Mouse (Mus musculus) inflammation-experienced regulatory T-cells, adult 6 months (primary cell): ENCODE measurements around the gene Zmiz1. TPM values are rescaled to one million over a fixed set of nuclear protein-coding genes. Genes with fewer than 3 reads are reported as not detected.

Experiments
- ATAC-seq: one replicate; pipeline ENCODE4 v1.8.0; 2017
- polyA plus RNA-seq, 3 experiments: library from polyadenylated mRNA; unstranded; fragments of 100-300 nt; shearing (Covaris generic); gene quantifications; one replicate each; pipeline ENCODE4 v1.2.1; 2017

Zmiz1 gene
- 10 to 100 TPM; 24.5 to 30.1 (median 26.1) TPM for polyA plus RNA-seq

GRCm38 (mm10) chr14:25459016-25459393 lies at the start of gene Zmiz1:
TSS of gene Zmiz1 (plus strand) at chr14:25459185.
- ATAC-seq = peak; percentile 59

- no peak for ATAC-seq
Observed at GRCm38 (mm10) chr14:25411848-25412527, 47.0 kb upstream of the Zmiz1 start.

DNA sequence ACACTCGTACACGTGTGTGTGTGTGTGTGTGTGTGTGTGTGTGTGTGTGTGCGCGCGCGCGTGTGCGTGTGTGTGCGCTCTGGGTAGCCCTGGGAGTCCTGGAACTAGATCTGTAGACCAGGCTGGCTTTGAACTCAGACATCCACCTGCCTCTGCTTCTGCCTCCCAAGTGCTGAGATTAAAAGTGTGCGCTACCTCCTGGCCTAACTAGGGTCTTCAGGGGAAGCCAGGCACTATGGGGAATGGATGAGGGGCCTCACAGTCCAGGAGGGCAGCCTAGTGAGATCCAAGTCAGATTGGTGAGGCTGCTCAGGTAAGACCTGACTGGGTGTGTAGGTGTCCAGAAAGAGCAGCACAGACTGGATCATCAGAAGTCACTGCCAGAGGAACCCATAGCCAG lies 46.2 kb upstream of the Zmiz1 start:
- no peak for ATAC-seq

DNA sequence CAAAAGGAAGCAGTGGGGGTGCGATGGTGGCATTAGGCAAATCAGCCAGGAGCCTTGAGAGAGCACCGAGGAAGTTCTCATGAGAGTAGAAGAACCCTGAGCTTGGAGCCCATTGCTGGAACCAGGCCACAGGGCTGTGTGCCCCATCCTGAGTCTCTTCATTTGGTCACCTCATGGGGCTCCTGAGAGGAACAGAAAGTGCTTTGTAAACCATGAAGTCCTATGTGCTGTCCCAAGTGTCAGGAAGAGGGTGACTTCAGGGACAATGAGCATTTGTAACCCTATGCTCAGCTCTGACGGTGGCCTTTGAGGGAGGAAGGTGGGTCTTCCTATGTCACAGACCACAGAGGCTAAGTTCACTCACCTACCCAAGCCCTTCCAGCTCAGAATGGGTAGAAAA lies 45.5 kb upstream of the Zmiz1 start:
- no peak for ATAC-seq

- ATAC-seq = no peak
Observed at GRCm38 (mm10) chr14:25414115-25414514, 44.9 kb upstream of the Zmiz1 start.

GRCm38 (mm10) chr14:25420001-25420690 lies 38.8 kb upstream of the Zmiz1 start:
- no peak for ATAC-seq

DNA sequence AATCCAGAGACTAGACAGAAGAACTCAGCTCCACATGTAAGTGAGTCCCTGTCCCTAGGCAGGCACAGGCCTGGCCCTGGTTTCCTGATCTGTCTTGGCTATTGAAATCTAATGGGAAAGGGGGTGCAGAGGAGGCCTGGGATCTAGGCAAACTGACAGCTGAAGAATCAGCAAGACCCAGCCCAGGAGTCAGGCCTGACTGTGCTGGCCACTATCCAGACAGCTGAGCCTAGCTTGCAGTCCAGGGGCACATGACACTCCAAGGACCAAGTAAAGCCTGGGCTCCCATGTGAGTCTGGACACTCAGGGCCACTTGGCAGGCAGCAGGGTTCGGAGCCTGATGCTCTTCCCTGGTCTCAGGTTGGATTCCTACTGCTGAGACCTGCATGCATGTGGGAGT lies 38.0 kb upstream of the Zmiz1 start:
- ATAC-seq = no peak

- peak; percentile 60 for ATAC-seq
Observed at GRCm38 (mm10) chr14:25421596-25422001, 37.4 kb upstream of the Zmiz1 start.

DNA sequence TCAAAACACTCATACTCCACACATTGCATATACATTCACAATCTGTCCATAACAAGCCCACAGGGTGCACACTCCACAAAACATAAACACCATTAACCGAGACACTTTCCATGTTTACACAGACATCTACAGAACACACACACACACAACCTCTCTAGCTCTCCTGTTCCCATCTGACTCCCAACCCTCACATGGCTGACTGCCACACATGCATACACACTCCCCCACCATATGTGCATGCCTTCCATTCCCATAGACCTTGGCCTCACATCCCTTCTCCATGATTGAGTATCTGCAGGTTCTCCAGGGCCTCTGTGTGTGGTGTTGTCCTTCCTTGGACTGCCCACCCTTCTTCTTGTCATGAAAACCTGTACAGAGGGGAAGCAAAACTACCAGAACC lies 36.0 kb upstream of the Zmiz1 start:
- no peak for ATAC-seq

DNA sequence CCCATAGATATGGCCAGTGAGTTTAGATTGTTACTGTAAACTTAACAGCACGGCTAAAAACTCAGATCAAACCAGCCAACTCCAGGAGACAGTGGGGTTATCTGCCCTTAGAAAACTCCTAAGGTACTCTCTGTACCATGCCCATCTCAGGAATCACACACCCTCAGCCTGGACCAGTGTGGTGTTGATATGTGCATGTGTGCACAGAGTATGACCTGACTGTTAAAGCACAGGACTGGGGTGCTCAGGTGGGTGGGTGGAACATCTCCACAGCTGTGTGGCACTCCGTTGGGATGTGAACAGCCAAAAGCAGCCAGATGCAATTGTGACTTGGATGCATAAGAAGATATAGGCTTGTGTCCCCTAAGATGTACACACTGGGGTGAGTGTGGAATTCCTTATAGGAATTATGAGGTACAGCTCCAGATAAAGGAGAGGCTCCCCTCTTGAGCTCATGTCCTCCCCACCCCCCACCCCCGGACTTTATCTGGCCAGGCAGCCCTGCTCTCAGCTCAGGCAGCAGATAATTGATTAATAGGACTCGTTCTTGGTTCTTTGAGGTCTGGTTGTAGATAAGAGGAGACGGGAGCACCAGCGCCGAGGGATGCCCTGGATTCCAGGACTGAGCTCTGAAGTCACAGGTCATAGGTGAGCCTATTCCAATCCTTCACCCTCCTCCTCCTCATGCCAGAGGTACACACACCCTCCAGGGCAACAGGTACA lies 35.1 kb upstream of the Zmiz1 start:
- ATAC-seq = no peak

DNA sequence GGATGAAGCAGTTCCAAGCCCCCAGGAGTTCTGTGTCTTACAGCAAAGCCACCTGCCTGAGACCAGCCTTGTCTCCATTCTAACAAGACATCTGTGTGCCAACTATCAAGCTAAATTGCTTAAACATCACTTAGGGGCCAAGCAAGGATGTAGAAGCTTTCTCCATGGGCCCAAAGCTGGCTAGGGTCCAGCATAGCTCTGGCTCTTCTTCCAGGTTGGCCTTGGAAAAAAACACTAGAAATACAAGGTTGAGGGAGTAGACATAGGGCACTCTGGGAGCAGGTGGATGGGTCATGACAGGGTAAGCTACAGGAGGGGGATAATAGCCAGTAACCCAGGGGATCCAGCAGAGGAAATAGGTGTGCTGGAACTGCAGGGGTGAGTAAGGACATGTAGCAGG lies 20.7 kb upstream of the Zmiz1 start:
- no peak for ATAC-seq

DNA sequence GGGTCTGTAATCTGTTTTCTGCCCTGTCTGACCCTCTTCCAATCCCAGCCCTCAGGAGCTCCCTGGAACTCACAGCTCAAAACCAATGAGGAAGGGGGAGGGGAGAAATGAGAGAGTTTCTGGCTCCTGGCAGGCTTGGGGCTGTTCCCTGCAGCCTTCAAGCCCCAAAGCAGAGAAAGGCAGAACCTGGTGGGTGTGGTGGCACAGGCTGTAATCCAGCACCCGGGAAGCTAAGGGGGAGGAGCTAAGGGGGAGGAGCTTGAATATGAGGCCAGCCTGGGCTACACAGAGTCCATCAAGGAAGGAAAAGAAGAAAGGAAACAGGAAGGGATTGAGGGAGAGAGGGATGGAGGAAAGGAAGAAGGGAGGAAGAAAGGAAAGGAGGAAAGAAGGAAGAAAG lies 18.9 kb upstream of the Zmiz1 start:
- ATAC-seq = no peak

DNA sequence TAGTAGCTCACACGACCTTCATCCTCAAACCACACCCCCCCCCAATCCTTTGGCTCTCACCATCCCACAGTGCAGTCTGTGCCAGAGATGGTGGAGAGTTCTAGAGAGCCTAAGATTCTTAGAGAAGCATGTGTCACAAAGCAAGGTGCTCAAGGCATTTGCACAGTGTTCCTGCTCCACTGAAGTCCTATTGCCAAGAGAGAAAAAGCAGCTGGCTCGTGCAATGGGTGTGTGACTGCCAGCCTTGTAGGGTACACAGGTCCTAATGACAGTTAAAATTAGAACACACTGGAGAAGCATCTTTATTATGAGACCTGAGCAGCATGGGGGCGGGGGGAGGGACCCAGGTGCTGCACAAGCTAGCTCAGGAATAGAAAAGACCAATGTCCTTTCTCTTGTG lies 18.2 kb upstream of the Zmiz1 start:
- ATAC-seq = no peak

DNA sequence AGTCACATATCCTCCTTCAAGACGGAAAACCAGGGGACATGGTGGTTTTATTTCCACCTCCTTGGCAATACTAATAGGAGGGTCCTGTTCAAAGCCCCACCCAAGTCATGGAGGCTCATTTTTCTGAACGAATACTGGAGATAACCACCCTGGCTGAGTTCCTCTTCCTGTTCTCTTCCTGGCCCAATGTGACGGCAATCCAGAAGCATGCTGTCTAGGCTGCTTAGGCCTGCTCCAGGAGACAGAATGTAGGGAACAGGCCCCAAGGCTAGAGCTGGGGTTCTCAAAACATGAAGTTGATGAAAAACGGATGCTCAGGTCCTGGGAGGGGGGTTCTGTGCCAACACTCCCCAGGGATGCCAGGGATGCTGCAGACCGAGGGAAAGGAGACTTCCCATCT lies 17.5 kb upstream of the Zmiz1 start:
- ATAC-seq = no peak

GRCm38 (mm10) chr14:25442676-25443075 lies 16.3 kb upstream of the Zmiz1 start:
- peak; percentile 54 for ATAC-seq

GRCm38 (mm10) chr14:25447136-25447775 lies 11.7 kb upstream of the Zmiz1 start:
- ATAC-seq = no peak

GRCm38 (mm10) chr14:25448471-25448870 lies 10.5 kb upstream of the Zmiz1 start:
- ATAC-seq = no peak

- ATAC-seq = no peak
Observed at GRCm38 (mm10) chr14:25451099-25451667, 7.8 kb upstream of the Zmiz1 start.

DNA sequence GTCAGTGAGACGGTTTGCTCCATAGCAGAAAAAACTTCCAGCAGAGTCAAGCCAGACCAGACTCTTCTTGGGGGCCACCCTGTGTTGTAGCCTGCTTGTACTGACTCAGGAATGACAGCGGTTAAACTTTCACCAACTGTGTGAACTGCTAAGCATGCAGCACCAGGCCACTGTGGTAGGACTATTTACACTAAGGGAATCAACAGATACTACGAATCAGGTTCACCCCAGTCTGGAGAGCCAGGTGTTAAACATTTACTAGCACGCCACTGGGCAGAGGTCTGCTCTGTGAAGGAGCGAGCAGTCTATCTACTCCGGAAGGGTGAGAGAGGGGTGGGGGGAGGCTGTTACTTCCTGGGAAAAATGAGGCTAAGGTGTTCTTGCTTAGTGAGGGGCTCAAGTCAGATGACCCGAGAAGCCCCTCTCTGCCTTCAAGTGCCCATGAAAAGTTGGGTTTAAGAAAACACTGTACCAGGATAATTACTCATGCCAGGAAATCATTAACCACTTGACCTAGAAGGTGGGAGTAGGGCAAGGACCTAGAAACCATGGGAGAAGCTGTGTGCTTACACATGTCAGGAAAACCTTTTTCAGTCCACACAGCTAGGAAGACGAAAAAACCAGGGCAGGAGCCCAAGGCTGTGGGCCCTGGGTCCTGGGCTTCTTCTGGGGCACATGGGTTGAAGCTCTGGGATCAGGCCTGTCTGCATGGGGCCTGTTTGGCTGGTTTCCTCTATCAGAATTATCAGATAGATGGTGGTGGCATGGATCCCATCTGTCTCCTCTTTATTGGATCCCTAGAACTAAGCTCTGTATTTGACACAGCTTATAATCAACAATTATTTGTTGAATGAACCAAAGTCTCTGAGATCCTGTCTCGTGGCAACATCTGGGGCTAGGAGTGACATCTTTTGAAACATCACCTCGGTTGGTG lies 7.0 kb upstream of the Zmiz1 start:
- no peak for ATAC-seq

GRCm38 (mm10) chr14:25452633-25453025 lies 6.4 kb upstream of the Zmiz1 start:
- no peak for ATAC-seq

GRCm38 (mm10) chr14:25454066-25454760 lies 4.8 kb upstream of the Zmiz1 start:
- ATAC-seq = peak; percentile 9
